8 mouse cellular contexts compared by ENCODE assay signal in genomic region chr12:99084144-99084543, GRCm38 (mm10).
DNase-seq lines count a peak whose midpoint lies in the region; ATAC-seq lines count a peak whose summit lies in the region.

No protein-coding gene starts in this region.

- H3K27me3 ChIP-seq in embryonic facial prominence, embryonic 15.5 days = 0 out of 2 replicates have a peak, but pooled peaks cover 6% of the 10 kb centered on the region
- peaks cover 34% of the 10 kb centered on the region for H3K27me3 ChIP-seq in heart, embryonic 10.5 days (ENCODE audit: insufficient read depth, poor library complexity, severe bottlenecking)
- peaks cover 18% of the 10 kb centered on the region for H3K27me3 ChIP-seq in kidney, embryonic 14.5 days (ENCODE audit: control insufficient read depth, insufficient read depth, low read length)
- H3K27me3 ChIP-seq in limb, embryonic 15.5 days = peaks cover 15% of the 10 kb centered on the region

- no peak overlapping the region for H3K4me2 ChIP-seq in embryonic facial prominence, embryonic 15.5 days (replicated peaks)
- no peak overlapping the region for H3K4me2 ChIP-seq in kidney, embryonic 14.5 days (replicated peaks; ENCODE audit: low read depth, low read length)
- H3K4me2 ChIP-seq in limb, embryonic 15.5 days = no peak overlapping the region

- 4% methylated on average over 18 of the region's 18 CpGs for WGBS in embryonic facial prominence, embryonic 15.5 days
- WGBS in heart, embryonic 10.5 days = 4% methylated on average over 18 of the region's 18 CpGs
- WGBS in kidney, embryonic 14.5 days = 3% methylated on average over 18 of the region's 18 CpGs
- 2% methylated on average over 18 of the region's 18 CpGs for WGBS in limb, embryonic 15.5 days

- no peak overlapping the region for H3K4me3 ChIP-seq in embryonic facial prominence, embryonic 15.5 days (replicated peaks)
- H3K4me3 ChIP-seq in heart, embryonic 10.5 days = no peak overlapping the region
- H3K4me3 ChIP-seq in kidney, embryonic 14.5 days (ENCODE audit: low read length) = no peak overlapping the region
- no peak overlapping the region for H3K4me3 ChIP-seq in limb, embryonic 15.5 days

- H3K9me3 ChIP-seq in embryonic facial prominence, embryonic 15.5 days (replicated peaks) = no peaks in the 10 kb centered on the region
- H3K9me3 ChIP-seq in heart, embryonic 10.5 days = no peaks in the 10 kb centered on the region
- H3K9me3 ChIP-seq in kidney, embryonic 14.5 days (ENCODE audit: control insufficient read depth, low read length) = no peaks in the 10 kb centered on the region
- H3K9me3 ChIP-seq in limb, embryonic 15.5 days = no peaks in the 10 kb centered on the region

- ATAC-seq in embryonic facial prominence, embryonic 15.5 days (ENCODE audit: insufficient number of reproducible peaks, low FRiP score, low TSS enrichment, low read depth) = peak; percentile 85
- peak; percentile 93 for ATAC-seq in kidney, embryonic 14.5 days (ENCODE audit: low FRiP score, low TSS enrichment)
- ATAC-seq in limb, embryonic 15.5 days (ENCODE audit: insufficient number of reproducible peaks, low FRiP score, low TSS enrichment, low read depth) = 0 out of 2 replicates have a peak, but pooled peaks have one; percentile 44

- DNase-seq in 3134 (ENCODE audit: extremely low read depth, insufficient read length, low spot score) = peak; percentile 57
- DNase-seq in adrenal gland, postnatal 36 days = peak; percentile 84 to 90
- peak; percentile 90 for DNase-seq in heart, embryonic 10.5 days (ENCODE audit: low spot score)
- DNase-seq in monocyte, adult 2 months (ENCODE audit: low read depth in 1 of 2, low spot score in 2 of 2) = peak; percentile 26 to 57
- peak; percentile 71 to 72 for DNase-seq in spleen, postnatal 36 days (ENCODE audit: low spot score in 2 of 2)

- H3K4me1 ChIP-seq in embryonic facial prominence, embryonic 15.5 days = no peaks in the 10 kb centered on the region
- no peaks in the 10 kb centered on the region for H3K4me1 ChIP-seq in heart, embryonic 10.5 days
- H3K4me1 ChIP-seq in kidney, embryonic 14.5 days (ENCODE audit: control insufficient read depth, insufficient read depth, low read length) = no peaks in the 10 kb centered on the region
- peaks cover 5% of the 10 kb centered on the region; the same call in 1 of the 2 replicates for H3K4me1 ChIP-seq in limb, embryonic 15.5 days

- no peaks in the 10 kb centered on the region for H3K36me3 ChIP-seq in embryonic facial prominence, embryonic 15.5 days
- H3K36me3 ChIP-seq in heart, embryonic 10.5 days = no peaks in the 10 kb centered on the region
- no peaks in the 10 kb centered on the region for H3K36me3 ChIP-seq in kidney, embryonic 14.5 days (ENCODE audit: control insufficient read depth, insufficient read depth, low read length)
- no peaks in the 10 kb centered on the region for H3K36me3 ChIP-seq in limb, embryonic 15.5 days

- H3K9ac ChIP-seq in embryonic facial prominence, embryonic 15.5 days = no peak overlapping the region
- H3K9ac ChIP-seq in kidney, embryonic 14.5 days (ENCODE audit: low read depth, low read length) = no peak overlapping the region
- H3K9ac ChIP-seq in limb, embryonic 15.5 days = no peak overlapping the region

- H3K27ac ChIP-seq in embryonic facial prominence, embryonic 15.5 days (replicated peaks) = no peak overlapping the region
- H3K27ac ChIP-seq in heart, embryonic 10.5 days = no peak overlapping the region
- H3K27ac ChIP-seq in kidney, embryonic 14.5 days (ENCODE audit: low read depth, low read length) = no peak overlapping the region
- no peak overlapping the region for H3K27ac ChIP-seq in limb, embryonic 15.5 days
